Mouse (Mus musculus): Measurements from ENCODE around the gene Vangl2. TPM values are rescaled to one million over a fixed set of nuclear protein-coding genes. Genes with fewer than 3 reads are reported as not detected.
A peak's percentile ranks its signal among the peaks of the same experiment; 100 is the strongest.
"Not testable (repeated sequence)": the region's sequence is repeated elsewhere in the genome, so short reads cannot be mapped to it uniquely, and the experiment has no call there.

Vangl2 gene
- polyA plus RNA-seq, 1 experiment from 2014 or later = 49.4 TPM

DNA sequence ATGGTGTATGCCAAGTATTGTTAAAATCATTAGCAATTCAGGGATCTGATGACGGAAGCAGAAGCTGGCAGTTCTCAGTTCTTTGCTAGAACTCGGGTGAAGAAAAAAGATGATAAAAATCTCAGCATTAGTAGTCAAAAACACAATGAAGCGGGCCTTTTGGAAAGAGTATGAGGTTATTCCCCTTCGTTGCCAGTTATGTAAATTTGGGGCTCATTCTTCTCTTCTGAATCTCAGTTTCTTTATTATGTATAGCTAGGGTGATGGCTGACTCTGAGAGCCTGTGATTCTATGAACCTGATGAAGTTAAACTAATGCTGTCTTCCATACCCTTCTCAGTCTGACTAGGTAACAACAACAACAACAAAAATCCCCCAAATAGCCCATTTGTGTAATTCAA, 52.4 kb downstream of the Vangl2 start:
- peaks cover 6% of the 10 kb centered on the region for H3K4me1 ChIP-seq (replicated peaks)
- no peaks in the 10 kb centered on the region for H3K36me3 ChIP-seq
- H3K27me3 ChIP-seq = no peaks in the 10 kb centered on the region
- H3K4me2 ChIP-seq = no peak overlapping the region
- H3K4me3 ChIP-seq = no peak overlapping the region
- 86% methylated on average over 4 of the region's 4 CpGs for WGBS
- no peak overlapping the region for H3K27ac ChIP-seq
- no peak for ATAC-seq (ENCODE audit: low FRiP score)
- H3K9ac ChIP-seq = no peak overlapping the region
- H3K9me3 ChIP-seq = no peaks in the 10 kb centered on the region

- Histone ChIP-seq H3K4me3 (no peak overlapping the region), H3K27me3 (no peaks in the 10 kb centered on the region), H3K27ac (no peak overlapping the region), H3K4me1 (replicated peaks) (peaks cover 9% of the 10 kb centered on the region), H3K36me3 (no peaks in the 10 kb centered on the region), H3K4me2 (no peak overlapping the region), H3K9me3 (no peaks in the 10 kb centered on the region), H3K9ac (no peak overlapping the region)
- ATAC-seq (ENCODE audit: low FRiP score) = no peak
- 91% methylated on average over 9 of the region's 9 CpGs for WGBS
Observed at GRCm38 (mm10) chr1:171975377-171975776, 52.9 kb downstream of the Vangl2 start.

- not testable (repeated sequence) for H3K4me2 ChIP-seq; ATAC-seq (ENCODE audit: low FRiP score)
- 88% methylated on average over 2 of the region's 2 CpGs for WGBS
Observed at GRCm38 (mm10) chr1:171974361-171974760, 53.9 kb downstream of the Vangl2 start.

GRCm38 (mm10) chr1:171970854-171971586, 57.2 kb downstream of the Vangl2 start:
- peak; percentile 72; the same call in 1 of the 2 replicates for ATAC-seq (ENCODE audit: low FRiP score)
- H3K4me3 ChIP-seq = no peak overlapping the region

More at GRCm38 (mm10) chr1:171974361-171974760, 53.9 kb downstream of the Vangl2 start:
- not testable (repeated sequence) for H3K27ac ChIP-seq, H3K9ac ChIP-seq, H3K9me3 ChIP-seq, H3K27me3 ChIP-seq, H3K4me3 ChIP-seq, H3K36me3 ChIP-seq
- H3K4me1 ChIP-seq (replicated peaks) = peaks cover 11% of the 10 kb centered on the region

GRCm38 (mm10) chr1:171969221-171969620, 59.0 kb downstream of the Vangl2 start:
- H3K9me3 ChIP-seq = no peaks in the 10 kb centered on the region
- H3K4me1 ChIP-seq (replicated peaks) = peaks cover 11% of the 10 kb centered on the region
- 90% methylated on average over 6 of the region's 6 CpGs for WGBS
- H3K4me3 ChIP-seq = no peak overlapping the region
- H3K9ac ChIP-seq = no peak overlapping the region
- no peak overlapping the region for H3K27ac ChIP-seq
- no peaks in the 10 kb centered on the region for H3K36me3 ChIP-seq
- no peak overlapping the region for H3K4me2 ChIP-seq
- no peak for ATAC-seq (ENCODE audit: low FRiP score)
- H3K27me3 ChIP-seq = no peaks in the 10 kb centered on the region

More at GRCm38 (mm10) chr1:171970854-171971586, 57.2 kb downstream of the Vangl2 start:
- H3K36me3 ChIP-seq = no peaks in the 10 kb centered on the region
- H3K9ac ChIP-seq = no peak overlapping the region
- WGBS = 22% methylated on average over 10 of the region's 10 CpGs
- no peak overlapping the region for H3K4me2 ChIP-seq
- peak overlapping the region; percentile 40; the same call in 1 of the 2 replicates for H3K27ac ChIP-seq
- peaks cover 11% of the 10 kb centered on the region for H3K4me1 ChIP-seq (replicated peaks)
- H3K27me3 ChIP-seq = no peaks in the 10 kb centered on the region
- H3K9me3 ChIP-seq = no peaks in the 10 kb centered on the region

- no peak overlapping the region for H3K9ac ChIP-seq
- no peak overlapping the region for H3K4me3 ChIP-seq
- ATAC-seq (ENCODE audit: low FRiP score) = no peak
- no peaks in the 10 kb centered on the region for H3K27me3 ChIP-seq
- no peaks in the 10 kb centered on the region for H3K9me3 ChIP-seq
- no peak overlapping the region for H3K4me2 ChIP-seq
- WGBS = 87% methylated on average over 6 of the region's 6 CpGs
- no peak overlapping the region for H3K27ac ChIP-seq
- peaks cover 8% of the 10 kb centered on the region for H3K4me1 ChIP-seq (replicated peaks)
- H3K36me3 ChIP-seq = no peaks in the 10 kb centered on the region
Observed at GRCm38 (mm10) chr1:171966054-171966790, 62.0 kb downstream of the Vangl2 start.

DNA sequence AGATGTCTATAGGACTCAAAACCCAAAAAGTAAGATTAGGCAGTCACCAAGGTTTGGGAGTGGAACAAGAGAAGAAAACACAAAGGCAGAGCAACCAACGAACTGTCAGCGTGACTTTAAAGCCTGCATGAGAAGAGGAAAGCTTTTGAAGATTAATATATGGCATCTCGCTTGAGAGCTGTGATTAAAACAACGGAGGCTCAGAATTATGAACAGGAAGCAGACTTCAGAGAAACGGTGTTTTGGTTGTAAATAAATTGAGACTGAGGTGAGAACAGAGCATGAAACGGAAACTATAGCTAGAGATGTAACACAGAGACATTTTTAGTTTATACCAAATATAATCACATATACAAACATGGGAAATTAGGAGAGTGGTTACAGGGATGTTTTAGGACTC, 64.6 kb downstream of the Vangl2 start:
- Histone ChIP-seq H3K4me2 (no peak overlapping the region), H3K9me3 (no peaks in the 10 kb centered on the region), H3K27me3 (no peaks in the 10 kb centered on the region), H3K4me3 (no peak overlapping the region), H3K4me1 (replicated peaks) (no peaks in the 10 kb centered on the region), H3K36me3 (no peaks in the 10 kb centered on the region), H3K27ac (no peak overlapping the region), H3K9ac (no peak overlapping the region)
- 90% methylated on average over 6 of the region's 6 CpGs for WGBS
- no peak for ATAC-seq (ENCODE audit: low FRiP score)

DNA sequence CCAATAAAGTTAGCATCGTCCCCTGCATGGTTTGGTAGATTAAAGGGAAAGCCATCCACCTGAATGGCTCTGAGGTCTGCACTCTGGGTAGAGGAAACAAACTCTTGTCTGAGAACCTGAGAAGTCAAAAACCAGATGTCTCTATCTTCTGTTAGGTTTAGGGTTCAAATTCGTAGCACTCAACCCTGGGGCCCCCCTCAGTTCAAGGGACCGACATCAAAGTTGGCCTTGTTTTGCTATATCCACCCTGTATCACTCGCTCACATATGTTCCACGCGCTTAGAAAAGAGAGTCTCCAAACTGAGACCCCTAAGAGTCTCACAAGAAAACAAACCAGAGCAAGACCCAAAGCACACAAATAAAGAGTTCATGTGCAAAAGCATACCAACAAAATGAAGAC, 66.5 kb downstream of the Vangl2 start:
- H3K27ac ChIP-seq = no peak overlapping the region
- no peaks in the 10 kb centered on the region for H3K27me3 ChIP-seq
- H3K4me1 ChIP-seq (replicated peaks) = no peaks in the 10 kb centered on the region
- 93% methylated on average over 6 of the region's 6 CpGs for WGBS
- H3K36me3 ChIP-seq = no peaks in the 10 kb centered on the region
- no peak overlapping the region for H3K9ac ChIP-seq
- no peak for ATAC-seq (ENCODE audit: low FRiP score)
- no peak overlapping the region for H3K4me3 ChIP-seq
- H3K9me3 ChIP-seq = no peaks in the 10 kb centered on the region
- no peak overlapping the region for H3K4me2 ChIP-seq

- H3K4me3 ChIP-seq = no peak overlapping the region
- no peaks in the 10 kb centered on the region for H3K4me1 ChIP-seq (replicated peaks)
- ATAC-seq (ENCODE audit: low FRiP score) = no peak
- no peaks in the 10 kb centered on the region for H3K36me3 ChIP-seq
- no peak overlapping the region for H3K4me2 ChIP-seq
- H3K27me3 ChIP-seq = no peaks in the 10 kb centered on the region
- WGBS = 89% methylated on average over 5 of the region's 5 CpGs
- no peaks in the 10 kb centered on the region for H3K9me3 ChIP-seq
- no peak overlapping the region for H3K9ac ChIP-seq
- H3K27ac ChIP-seq = no peak overlapping the region
Observed at GRCm38 (mm10) chr1:171960726-171961125, 67.5 kb downstream of the Vangl2 start.

- no peak overlapping the region for H3K4me2 ChIP-seq
- H3K27me3 ChIP-seq = no peaks in the 10 kb centered on the region
- no peak for ATAC-seq (ENCODE audit: low FRiP score)
- H3K4me3 ChIP-seq = no peak overlapping the region
- no peaks in the 10 kb centered on the region for H3K4me1 ChIP-seq (replicated peaks)
- no peaks in the 10 kb centered on the region for H3K9me3 ChIP-seq
- no peak overlapping the region for H3K27ac ChIP-seq
- H3K36me3 ChIP-seq = no peaks in the 10 kb centered on the region
- H3K9ac ChIP-seq = no peak overlapping the region
- WGBS = 83% methylated on average over 2 of the region's 2 CpGs
Observed at GRCm38 (mm10) chr1:171957411-171957810, 70.8 kb downstream of the Vangl2 start.

DNA sequence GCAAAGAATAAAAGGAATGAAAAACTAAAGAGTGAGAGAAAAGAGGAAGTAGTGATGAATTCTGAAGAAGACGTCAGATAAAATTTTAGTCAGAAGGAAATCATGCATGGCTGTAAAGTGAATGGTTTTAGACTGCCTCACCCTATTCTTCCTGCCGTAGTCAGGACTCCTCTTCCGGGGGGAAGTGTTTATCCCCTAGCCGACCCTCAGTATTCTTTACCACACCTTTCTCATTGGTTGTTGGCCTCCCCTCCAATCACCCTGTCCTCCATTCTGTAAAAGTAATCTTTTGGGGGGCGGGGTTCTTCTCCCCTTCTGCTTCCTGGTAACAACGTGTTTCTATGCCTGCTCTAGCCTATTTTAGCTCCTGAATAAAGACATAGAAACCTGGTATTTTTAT, 73.2 kb downstream of the Vangl2 start:
- ATAC-seq (ENCODE audit: low FRiP score) = no peak
- 79% methylated on average over 6 of the region's 6 CpGs for WGBS
- no peaks in the 10 kb centered on the region for H3K9me3 ChIP-seq

More for the DNA sequence above, 73.2 kb downstream of the Vangl2 start:
- H3K36me3 ChIP-seq = no peaks in the 10 kb centered on the region
- H3K4me3 ChIP-seq = no peak overlapping the region
- H3K4me1 ChIP-seq (replicated peaks) = no peaks in the 10 kb centered on the region
- no peak overlapping the region for H3K9ac ChIP-seq
- H3K27ac ChIP-seq = no peak overlapping the region
- no peaks in the 10 kb centered on the region for H3K27me3 ChIP-seq
- no peak overlapping the region for H3K4me2 ChIP-seq
